Mouse (Mus musculus): ENCODE data around the gene Lrp6.

GRCm38 (mm10) chr6:134533021-134533420, 33.7 kb downstream of the Lrp6 start:
- TF ChIP-seq CTCF (IDR thresholded peaks at IDR 0.05; ENCODE audit: low read depth, low read length), result no peak
- no peak for TF ChIP-seq POLR2A (IDR thresholded peaks at IDR 0.05; ENCODE audit: borderline replicate concordance, low read depth, low read length)

Measured in bone marrow macrophage, adult 2 months (primary cell).